Mouse (Mus musculus): ENCODE measurements around the gene Eif3b. TPM values are rescaled to one million over a fixed set of nuclear protein-coding genes. Genes with fewer than 3 reads are reported as not detected.

Gene Eif3b
- total RNA-seq, 2 experiments from 2014 or later: 105 to 112 TPM

DNA sequence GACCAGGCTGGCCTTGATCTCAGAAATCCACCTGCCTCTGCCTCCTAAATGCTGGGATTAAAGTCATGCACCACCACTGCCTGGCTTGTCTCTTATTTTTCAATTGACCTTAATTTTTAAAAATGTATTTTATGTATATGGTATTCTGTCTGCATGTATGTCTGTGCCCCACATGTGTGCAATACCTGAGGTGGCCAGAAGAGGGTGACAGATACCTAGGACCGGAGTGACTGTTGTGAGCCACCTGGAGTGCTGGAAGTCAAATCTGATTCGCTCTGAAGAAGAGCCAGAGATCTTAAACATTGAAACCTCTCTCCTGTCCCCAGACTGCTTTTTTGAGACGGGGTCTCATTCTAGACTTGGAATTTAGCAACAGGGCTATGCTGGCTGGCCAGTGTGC, 53.2 kb downstream of the Eif3b start:
- DNase-seq (ENCODE audit: low spot score in 2 of 2): no peak

DNA sequence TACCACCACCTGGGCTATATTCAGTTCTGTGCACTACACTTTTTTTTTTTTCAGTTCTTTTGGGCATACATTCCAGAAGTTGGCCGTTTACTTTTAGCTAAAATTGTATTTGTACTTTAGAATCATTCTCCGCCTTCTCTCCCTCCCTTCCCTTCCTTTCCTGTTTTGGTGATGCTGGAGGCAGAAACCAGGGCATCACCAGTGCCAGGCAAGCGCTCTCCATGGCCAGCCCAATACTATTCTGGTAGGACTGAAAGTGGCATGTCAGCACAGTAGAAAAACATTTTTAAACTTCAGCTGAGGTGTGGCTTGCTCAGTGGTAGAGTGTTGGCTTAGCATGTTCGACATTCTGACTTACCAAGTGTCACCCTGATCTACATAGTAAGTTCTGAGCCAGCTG, 62.3 kb downstream of the Eif3b start:
- DNase-seq (ENCODE audit: low spot score in 2 of 2): no peak

DNA sequence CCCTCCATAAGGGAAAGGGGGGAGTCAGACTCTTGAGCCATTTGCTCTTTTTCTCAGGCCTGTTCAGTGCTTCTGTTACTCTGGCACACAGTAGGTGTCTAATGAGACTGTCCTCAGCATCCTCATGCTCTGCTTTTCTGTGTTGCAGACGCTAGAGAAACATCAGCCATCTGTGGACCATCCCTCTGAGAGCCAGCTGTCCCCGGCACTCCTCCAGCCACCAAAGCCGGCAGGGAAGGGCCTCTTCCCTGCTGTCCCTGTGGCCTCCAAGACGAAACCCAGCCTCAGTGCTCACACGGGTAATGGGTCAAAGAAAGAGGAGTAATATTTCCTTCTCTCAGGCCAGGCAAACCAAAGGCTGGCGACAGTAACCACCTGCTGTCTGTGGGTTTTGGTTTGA, 72.0 kb downstream of the Eif3b start:
- no peak for DNase-seq (ENCODE audit: low spot score in 2 of 2)

DNA sequence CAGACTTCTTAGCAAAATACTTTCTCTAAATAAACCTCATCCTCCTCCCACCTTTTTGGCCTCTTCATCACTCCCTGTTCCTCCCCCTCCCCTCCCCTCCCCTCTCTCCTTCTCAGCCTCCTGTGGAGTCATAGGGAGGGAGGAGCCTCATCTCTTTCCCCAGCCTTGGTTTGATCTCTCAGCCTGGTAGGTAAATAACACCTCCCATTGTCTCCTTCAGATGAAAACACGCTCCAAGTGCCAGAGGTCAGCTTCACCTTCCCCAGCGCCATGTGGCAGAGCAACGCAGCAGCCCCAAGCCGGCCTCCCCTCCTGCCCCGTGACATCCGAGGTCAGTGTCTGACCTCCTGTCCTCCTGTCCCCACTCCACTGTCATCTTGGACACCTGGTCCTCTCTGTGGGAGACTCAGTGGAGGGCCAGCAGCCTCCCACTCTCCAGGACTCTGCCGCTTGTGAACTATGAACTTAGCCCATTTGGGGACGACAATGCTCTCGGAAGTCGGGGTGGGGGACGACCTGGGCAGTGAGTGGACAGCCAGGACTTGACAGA, 73.6 kb downstream of the Eif3b start:
- no peak for DNase-seq (ENCODE audit: low spot score in 2 of 2)

Small RNA genes lying within 50 kb of the gene (microRNA-seq; reads per million reads assigned to microRNA genes)
- 1.1 reads per million in 2 experiments for gene Mir7038

Other genes with a start within 250 kb of the Eif3b start
- gene Mad1l1, start 97.8 kb upstream of the Eif3b start, total RNA-seq (2021): 10 to 100 TPM; 18.2 to 18.8 TPM
- 1 to 10 TPM; 5.1 to 5.2 TPM for gene Nudt1, start 97.7 kb upstream of the Eif3b start, total RNA-seq (2021)
- 10 to 100 TPM in 1 of 2 experiments, 1 to 10 TPM in 1; 7.3 to 10.1 TPM for gene Mrm2, start 87.4 kb upstream of the Eif3b start, total RNA-seq (2021)
- 10 to 100 TPM; 13.1 to 13.3 TPM for gene Snx8, start 30.1 kb upstream of the Eif3b start, total RNA-seq (2021)
- not detected for gene Gm4869, start 26.3 kb downstream of the Eif3b start, total RNA-seq (2021)
- gene Chst12, start 86.2 kb downstream of the Eif3b start, total RNA-seq (2021): 10 to 100 TPM; 17.9 to 18.2 TPM
- not detected for gene Grifin, start 145.7 kb downstream of the Eif3b start, total RNA-seq (2021)
- 10 to 100 TPM; 35.8 to 39.7 TPM for gene Lfng, start 188.0 kb downstream of the Eif3b start, total RNA-seq (2021)
- 100 to 1,000 TPM; 357 to 365 TPM for gene Ttyh3, start 229.7 kb downstream of the Eif3b start, total RNA-seq (2021)

Measured in layer of hippocampus, postnatal 14 days (tissue).